Mouse (Mus musculus): ENCODE measurements around the gene Cacnb1.

Gene Cacnb1

GRCm38 (mm10) chr11:97986738-97987465, 35.9 kb downstream of the Cacnb1 start:
- DNase-seq (ENCODE audit: low spot score) = no peak

GRCm38 (mm10) chr11:97985727-97986677, 36.8 kb downstream of the Cacnb1 start, which contains the start of gene Plxdc1:
Gene Plxdc1 (minus strand): TSS chr11:97986444.
- no peak for DNase-seq (ENCODE audit: low spot score)

DNA sequence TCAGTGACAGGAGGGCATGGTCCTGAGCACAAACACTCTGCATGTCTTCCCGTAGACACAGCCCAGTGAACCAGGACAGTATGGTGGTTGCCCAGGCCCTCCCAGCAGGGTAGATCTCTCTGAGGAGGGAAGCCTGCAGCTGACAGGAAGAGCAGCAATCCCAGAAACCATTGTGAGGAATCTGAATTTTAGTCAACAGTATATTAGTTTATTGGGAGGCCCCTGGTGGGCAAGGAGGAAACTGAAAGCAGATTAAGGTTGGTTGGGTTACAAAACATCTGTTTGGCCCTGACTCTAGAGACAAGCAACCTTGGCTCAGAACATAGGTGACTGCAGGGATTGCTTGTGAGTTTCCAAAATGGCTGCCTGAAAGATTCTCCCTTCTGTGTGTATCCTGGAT, 38.9 kb downstream of the Cacnb1 start:
- no peak for DNase-seq (ENCODE audit: low spot score)

- DNase-seq (ENCODE audit: low spot score) = no peak
Observed at GRCm38 (mm10) chr11:97983506-97983905, 39.3 kb downstream of the Cacnb1 start.

DNA sequence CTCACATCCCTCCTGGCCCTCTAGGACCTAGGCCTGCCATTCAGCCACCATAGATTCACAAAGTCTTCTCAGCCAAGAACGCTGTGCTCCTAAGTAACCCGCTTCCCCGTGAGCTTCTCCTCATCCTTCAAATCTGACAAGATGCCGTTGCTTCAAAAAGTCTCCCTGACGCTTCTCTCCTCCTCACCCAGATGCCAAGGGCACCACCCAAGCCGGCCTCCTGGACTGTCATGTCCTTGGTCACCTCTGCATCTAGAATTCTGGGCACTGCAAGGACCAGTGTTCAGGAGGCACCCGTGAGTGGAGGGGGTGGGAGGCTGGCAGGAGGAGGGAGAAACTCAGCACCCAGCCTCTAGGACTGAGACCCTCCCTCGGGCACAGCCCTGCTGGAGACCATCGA, 40.1 kb downstream of the Cacnb1 start:
- DNase-seq (ENCODE audit: low spot score) = no peak

GRCm38 (mm10) chr11:97980531-97980966, 42.3 kb downstream of the Cacnb1 start:
- peak; percentile 45 for DNase-seq (ENCODE audit: low spot score)

DNA sequence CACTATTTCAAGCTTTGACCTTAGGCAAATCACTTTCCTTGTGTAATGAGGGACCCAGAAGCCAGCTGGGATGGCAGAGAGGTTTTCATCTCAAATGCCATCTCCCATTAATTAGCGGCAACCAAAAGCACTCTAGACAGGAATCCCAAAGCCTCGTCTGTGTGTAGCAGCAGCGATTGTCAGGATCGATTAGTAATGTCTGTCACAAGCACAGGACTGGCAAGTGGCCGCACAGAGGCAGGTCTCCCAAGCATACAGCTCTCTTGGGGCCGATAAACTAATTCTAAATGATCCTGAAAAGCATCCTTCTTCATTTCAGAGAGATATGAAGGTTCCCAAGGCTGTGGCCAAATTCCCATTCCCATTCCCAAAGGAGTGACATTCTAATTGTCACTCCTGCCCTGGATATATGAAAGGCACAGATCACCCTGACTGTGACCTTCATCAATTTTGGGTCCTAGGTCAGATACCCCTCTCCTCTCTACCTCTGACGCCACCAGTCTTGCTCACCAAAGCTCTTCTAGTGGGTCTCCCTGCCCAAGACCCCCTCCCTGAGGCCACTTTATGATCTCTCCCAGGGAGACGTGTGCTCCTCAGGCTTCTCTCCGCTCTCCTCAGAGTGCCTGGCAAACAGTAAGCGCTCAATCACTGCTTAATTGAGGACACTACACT, 42.9 kb downstream of the Cacnb1 start:
- no peak for DNase-seq (ENCODE audit: low spot score)

DNA sequence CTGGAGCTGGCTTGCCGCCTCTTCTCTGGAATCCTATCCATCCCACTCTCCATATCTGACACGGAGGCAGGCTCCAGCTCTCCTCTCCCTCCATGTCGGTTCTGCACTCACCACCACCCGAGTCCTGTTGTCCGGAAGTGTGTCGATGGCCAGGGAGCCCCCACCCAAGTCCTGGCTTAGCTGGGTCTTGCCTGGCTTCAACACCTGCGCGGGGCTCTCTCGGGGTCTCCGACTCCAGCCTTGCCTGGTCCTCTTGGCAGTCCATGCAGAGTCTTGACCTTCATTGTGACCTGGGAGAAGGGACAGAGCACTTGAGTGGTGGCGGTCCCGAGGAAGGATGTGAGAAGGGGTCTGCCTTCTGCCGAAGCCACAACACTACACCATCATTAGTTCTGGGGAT, 44.4 kb downstream of the Cacnb1 start:
- no peak for DNase-seq (ENCODE audit: low spot score)

- DNase-seq (ENCODE audit: low spot score) = no peak
Observed at GRCm38 (mm10) chr11:97977797-97978196, 45.0 kb downstream of the Cacnb1 start.

DNA sequence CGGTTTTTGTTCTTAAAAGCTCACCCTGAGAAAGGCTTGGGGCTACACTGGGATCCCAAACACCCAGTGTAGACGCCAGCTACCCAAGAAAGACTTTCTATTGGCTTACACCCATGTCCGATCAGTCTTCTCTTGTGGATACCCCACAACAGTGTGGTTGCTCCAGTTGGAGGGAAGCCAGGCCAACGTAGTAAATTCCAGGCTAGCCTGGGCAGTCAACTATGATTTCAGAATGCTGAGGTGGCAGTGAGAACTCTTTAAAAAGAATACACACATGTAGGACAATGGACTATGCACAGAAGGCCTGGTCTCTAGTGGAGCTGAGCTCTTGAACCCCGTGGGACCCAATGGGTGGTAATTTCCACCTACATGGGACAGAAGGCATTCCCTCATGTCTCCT, 48.1 kb downstream of the Cacnb1 start:
- DNase-seq (ENCODE audit: low spot score) = no peak

- no peak for DNase-seq (ENCODE audit: low spot score)
Observed at GRCm38 (mm10) chr11:97974141-97974540, 48.7 kb downstream of the Cacnb1 start.

- no peak for DNase-seq (ENCODE audit: low spot score)
Observed at GRCm38 (mm10) chr11:97972434-97972833, 50.4 kb downstream of the Cacnb1 start.

GRCm38 (mm10) chr11:97971232-97971631, 51.6 kb downstream of the Cacnb1 start:
- no peak for DNase-seq (ENCODE audit: low spot score)

GRCm38 (mm10) chr11:97970771-97971170, 52.1 kb downstream of the Cacnb1 start:
- no peak for DNase-seq (ENCODE audit: low spot score)

- no peak for DNase-seq (ENCODE audit: low spot score)
Observed at GRCm38 (mm10) chr11:97968385-97968784, 54.4 kb downstream of the Cacnb1 start.

GRCm38 (mm10) chr11:97967114-97967513, 55.7 kb downstream of the Cacnb1 start:
- no peak for DNase-seq (ENCODE audit: low spot score)

GRCm38 (mm10) chr11:97960907-97961306, 61.9 kb downstream of the Cacnb1 start:
- no peak for DNase-seq (ENCODE audit: low spot score)

DNA sequence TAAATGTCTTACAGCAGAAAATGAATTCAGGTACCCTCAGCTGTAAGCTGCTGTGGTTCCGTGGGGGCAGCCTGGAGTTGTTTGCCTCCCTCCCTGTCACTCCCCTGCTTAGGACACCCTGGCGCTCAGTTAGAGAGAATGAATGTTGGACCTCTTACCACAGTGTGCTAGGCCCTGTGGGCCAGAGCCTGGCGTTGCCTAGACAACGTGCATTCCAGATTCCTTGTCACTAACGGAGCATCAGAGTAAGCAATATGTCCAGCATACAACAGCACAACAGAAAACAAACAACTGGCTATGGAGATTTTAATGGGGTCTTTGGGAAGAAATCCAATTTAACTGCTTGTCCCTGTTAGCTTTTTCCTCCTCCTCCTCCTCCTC, 63.5 kb downstream of the Cacnb1 start:
- no peak for DNase-seq (ENCODE audit: low spot score)

DNA sequence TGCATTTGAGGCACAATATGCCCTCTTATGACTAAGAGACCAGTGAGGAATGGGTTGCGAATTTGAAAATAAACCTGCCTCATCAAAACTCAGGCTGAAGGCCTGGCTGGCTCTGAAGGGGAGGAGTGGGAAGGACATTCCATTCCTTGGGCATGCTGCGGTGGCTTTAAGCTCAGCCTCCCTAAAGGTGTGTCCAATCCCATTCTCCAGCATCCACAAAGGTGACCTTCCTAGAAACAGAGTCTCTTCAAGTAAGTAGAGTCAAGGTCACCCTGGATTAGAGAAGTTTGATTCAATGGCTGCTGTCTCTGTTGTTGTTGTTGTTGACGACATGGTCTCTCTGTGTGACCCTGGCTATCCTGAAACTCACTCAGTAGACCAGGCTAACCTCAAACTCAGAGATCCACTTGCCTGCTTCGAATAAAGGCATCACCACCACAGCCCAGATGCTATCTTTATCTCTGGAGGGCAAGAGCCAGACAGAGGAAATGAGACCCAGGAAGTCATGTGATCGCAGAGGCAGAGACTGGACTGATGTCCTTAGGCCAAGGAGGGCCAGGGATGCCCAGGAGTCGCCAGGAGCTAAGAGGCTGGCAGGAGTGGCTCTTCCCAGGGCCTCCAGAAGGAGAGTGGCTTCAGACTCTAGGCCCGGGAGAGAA, 64.1 kb downstream of the Cacnb1 start:
- no peak for DNase-seq (ENCODE audit: low spot score)

DNA sequence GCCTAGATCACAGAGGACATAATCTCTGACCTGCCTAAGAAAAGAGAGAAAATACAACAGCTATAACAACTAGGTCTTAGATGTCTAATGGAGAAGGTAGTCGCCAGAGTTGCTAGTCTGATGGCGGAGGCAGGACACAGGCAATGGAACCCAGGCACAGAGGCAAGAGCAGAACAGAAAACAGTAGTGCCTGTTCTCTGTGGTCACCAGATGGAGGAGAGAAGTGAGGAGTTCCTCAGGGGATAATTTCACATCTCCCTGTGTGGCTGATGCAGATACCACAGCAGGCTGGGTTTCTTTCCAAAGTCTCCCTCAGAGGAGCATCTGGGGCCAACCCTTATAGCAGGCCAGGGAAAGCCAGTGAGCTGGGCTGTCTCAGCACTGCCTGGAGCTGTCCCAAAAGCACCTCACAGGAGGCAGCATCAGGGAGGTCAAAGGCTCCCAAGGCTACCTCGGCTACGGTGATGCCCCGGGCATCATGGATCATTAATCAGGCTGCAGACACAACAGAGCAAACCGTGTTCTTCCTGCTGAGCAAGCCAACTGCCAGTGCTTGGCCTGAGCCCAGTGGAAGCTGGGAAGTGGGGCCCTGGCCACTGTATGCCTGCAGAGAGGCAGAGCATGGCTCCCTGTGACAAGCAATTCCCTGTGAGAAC, 65.8 kb downstream of the Cacnb1 start:
- DNase-seq (ENCODE audit: low spot score) = peak; percentile 37

DNA sequence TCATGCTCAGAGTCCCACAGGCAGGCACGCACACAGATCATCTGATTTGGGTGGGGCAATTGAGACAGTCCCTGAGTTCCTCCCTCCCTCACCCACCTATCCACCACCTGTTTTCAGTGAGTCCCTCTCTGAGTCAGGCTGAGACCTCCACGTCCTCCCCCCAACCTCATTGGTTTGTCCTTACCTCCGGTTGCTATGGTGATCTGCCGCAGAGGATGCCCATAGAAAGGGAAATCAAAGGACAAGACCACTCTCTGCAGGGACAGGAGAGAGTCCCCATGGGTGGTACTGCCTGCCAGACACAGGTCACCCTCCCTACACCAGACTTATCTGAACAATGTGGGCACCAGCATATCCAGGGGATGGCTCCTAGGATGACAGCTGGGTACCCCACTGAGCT, 66.9 kb downstream of the Cacnb1 start:
- no peak for DNase-seq (ENCODE audit: low spot score)
